Mouse (Mus musculus): ENCODE measurements around the gene Dcpp1. TPM values are rescaled to one million over a fixed set of nuclear protein-coding genes. Genes with fewer than 3 reads are reported as not detected.
A peak's percentile ranks its signal among the peaks of the same experiment; 100 is the strongest.
"Not testable (repeated sequence)": the region's sequence is repeated elsewhere in the genome, so short reads cannot be mapped to it uniquely, and the experiment has no call there.

Gene Dcpp1
- polyA plus RNA-seq, 1 experiment from 2014 or later, result not detected

- no peak overlapping the region for H3K9ac ChIP-seq
- ATAC-seq (ENCODE audit: low FRiP score), result no peak
- no peak overlapping the region for H3K4me3 ChIP-seq
- no peaks in the 10 kb centered on the region for H3K36me3 ChIP-seq
- H3K9me3 ChIP-seq (replicated peaks), result no peaks in the 10 kb centered on the region
- no peak overlapping the region for H3K4me2 ChIP-seq (replicated peaks)
- H3K27me3 ChIP-seq, result no peaks in the 10 kb centered on the region
- no peaks in the 10 kb centered on the region for H3K4me1 ChIP-seq
- no peak overlapping the region for H3K27ac ChIP-seq
- WGBS, result 80% methylated on average over 2 of the region's 2 CpGs
Observed at GRCm38 (mm10) chr17:23857913-23858312, 22.8 kb upstream of the Dcpp1 start.

- 88% methylated on average over 4 of the region's 4 CpGs for WGBS
- Histone ChIP-seq H3K27me3 (no peaks in the 10 kb centered on the region), H3K27ac (no peak overlapping the region), H3K4me3 (no peak overlapping the region), H3K9ac (no peak overlapping the region), H3K4me1 (no peaks in the 10 kb centered on the region), H3K36me3 (no peaks in the 10 kb centered on the region), H3K4me2 (replicated peaks) (no peak overlapping the region), H3K9me3 (replicated peaks) (no peaks in the 10 kb centered on the region)
- no peak for ATAC-seq (ENCODE audit: low FRiP score)
Observed at GRCm38 (mm10) chr17:23862926-23863325, 17.8 kb upstream of the Dcpp1 start.

- H3K4me1 ChIP-seq, result no peaks in the 10 kb centered on the region
- no peaks in the 10 kb centered on the region for H3K27me3 ChIP-seq
- no peaks in the 10 kb centered on the region for H3K9me3 ChIP-seq (replicated peaks)
- no peak within 1 kb of the TSS for H3K27ac ChIP-seq
- no peak within 1 kb of the TSS for H3K4me2 ChIP-seq (replicated peaks)
- no peak within 1 kb of the TSS for H3K4me3 ChIP-seq
- 87% methylated on average over 15 of the region's 15 CpGs for WGBS
- ATAC-seq (ENCODE audit: low FRiP score), result no peak
- H3K9ac ChIP-seq, result no peak within 1 kb of the TSS
- no peaks in the 10 kb centered on the region for H3K36me3 ChIP-seq
Observed at GRCm38 (mm10) chr17:23867756-23868155, 12.9 kb upstream of the Dcpp1 start, which contains the start of gene Prss21. TSS of gene Prss21 (plus strand) at chr17:23868056.

- H3K27me3 ChIP-seq, result no peaks in the 10 kb centered on the region
- no peaks in the 10 kb centered on the region for H3K36me3 ChIP-seq
- no peak overlapping the region for H3K27ac ChIP-seq
- no peak overlapping the region for H3K9ac ChIP-seq
- H3K4me1 ChIP-seq, result no peaks in the 10 kb centered on the region
- no peaks in the 10 kb centered on the region for H3K9me3 ChIP-seq (replicated peaks)
- 92% methylated on average over 11 of the region's 11 CpGs for WGBS
- H3K4me3 ChIP-seq, result no peak overlapping the region
- no peak for ATAC-seq (ENCODE audit: low FRiP score)
- H3K4me2 ChIP-seq (replicated peaks), result no peak overlapping the region
Observed at GRCm38 (mm10) chr17:23868513-23868912, 12.2 kb upstream of the Dcpp1 start.

GRCm38 (mm10) chr17:23873884-23874856 lies 6.5 kb upstream of the Dcpp1 start:
- Histone ChIP-seq H3K4me1 (no peaks in the 10 kb centered on the region), H3K27me3 (no peaks in the 10 kb centered on the region), H3K27ac (no peak overlapping the region), H3K4me3 (no peak overlapping the region), H3K4me2 (replicated peaks) (no peak overlapping the region), H3K9me3 (replicated peaks) (no peaks in the 10 kb centered on the region), H3K9ac (no peak overlapping the region), H3K36me3 (no peaks in the 10 kb centered on the region)
- ATAC-seq (ENCODE audit: low FRiP score), result no peak
- 47% methylated on average over 8 of the region's 8 CpGs for WGBS

GRCm38 (mm10) chr17:23876741-23877140 lies 3.9 kb upstream of the Dcpp1 start:
- no peaks in the 10 kb centered on the region for H3K4me1 ChIP-seq
- WGBS, result 69% methylated on average over 3 of the region's 3 CpGs
- H3K9me3 ChIP-seq (replicated peaks), result no peaks in the 10 kb centered on the region
- no peaks in the 10 kb centered on the region for H3K36me3 ChIP-seq
- no peak overlapping the region for H3K4me3 ChIP-seq
- ATAC-seq (ENCODE audit: low FRiP score), result no peak
- H3K4me2 ChIP-seq (replicated peaks), result no peak overlapping the region
- no peak overlapping the region for H3K9ac ChIP-seq
- H3K27ac ChIP-seq, result no peak overlapping the region
- H3K27me3 ChIP-seq, result no peaks in the 10 kb centered on the region

- Histone ChIP-seq H3K27ac (no peak overlapping the region), H3K27me3 (no peaks in the 10 kb centered on the region)
- ATAC-seq (ENCODE audit: low FRiP score), result no peak
Observed at GRCm38 (mm10) chr17:23877166-23877565, 3.5 kb upstream of the Dcpp1 start.

GRCm38 (mm10) chr17:23917158-23917557 lies 36.5 kb downstream of the Dcpp1 start, which contains the start of gene Dcpp3:
TSS of gene Dcpp3 (plus strand) at chr17:23917458.
- not testable (repeated sequence) for H3K4me3 ChIP-seq; H3K27ac ChIP-seq; H3K4me1 ChIP-seq; H3K4me2 ChIP-seq (replicated peaks); H3K9ac ChIP-seq; H3K36me3 ChIP-seq; H3K9me3 ChIP-seq (replicated peaks); ATAC-seq (ENCODE audit: low FRiP score); H3K27me3 ChIP-seq
- WGBS, result 75% methylated on average over 4 of the region's 4 CpGs

More at GRCm38 (mm10) chr17:23877166-23877565, 3.5 kb upstream of the Dcpp1 start:
- Histone ChIP-seq H3K4me1 (no peaks in the 10 kb centered on the region), H3K9ac (no peak overlapping the region), H3K36me3 (no peaks in the 10 kb centered on the region), H3K4me2 (replicated peaks) (no peak overlapping the region), H3K4me3 (no peak overlapping the region), H3K9me3 (replicated peaks) (no peaks in the 10 kb centered on the region)
- whole genome bisulfite sequencing, result 85% methylated on average over 2 of the region's 2 CpGs

- Histone ChIP-seq H3K4me3 (peak overlapping the region; percentile 54), H3K27ac (peak overlapping the region; percentile 95), H3K27me3 (no peaks in the 10 kb centered on the region), H3K4me1 (peaks cover 11% of the 10 kb centered on the region), H3K4me2 (replicated peaks) (peak overlapping the region; percentile 84), H3K9ac (peak overlapping the region; percentile 64), H3K9me3 (replicated peaks) (no peaks in the 10 kb centered on the region), H3K36me3 (no peaks in the 10 kb centered on the region)
- peak; percentile 97 for ATAC-seq (ENCODE audit: low FRiP score)
- under 1% methylated on average over 29 of the region's 29 CpGs for WGBS
Observed at GRCm38 (mm10) chr17:23924531-23925007, 43.9 kb downstream of the Dcpp1 start.

GRCm38 (mm10) chr17:23925090-23925493 lies 44.4 kb downstream of the Dcpp1 start:
- H3K9me3 ChIP-seq (replicated peaks), result no peaks in the 10 kb centered on the region
- peak overlapping the region; percentile 95 for H3K27ac ChIP-seq
- 0% methylated on average over 14 of the region's 14 CpGs for WGBS
- peak overlapping the region; percentile 54 for H3K4me3 ChIP-seq
- peaks cover 11% of the 10 kb centered on the region for H3K4me1 ChIP-seq
- ATAC-seq (ENCODE audit: low FRiP score), result peak; percentile 89
- H3K36me3 ChIP-seq, result no peaks in the 10 kb centered on the region
- H3K4me2 ChIP-seq (replicated peaks), result peak overlapping the region; percentile 84
- no peaks in the 10 kb centered on the region for H3K27me3 ChIP-seq
- peak overlapping the region; percentile 64 for H3K9ac ChIP-seq

GRCm38 (mm10) chr17:23931157-23931556 lies 50.5 kb downstream of the Dcpp1 start:
- no peak overlapping the region for H3K9ac ChIP-seq
- ATAC-seq (ENCODE audit: low FRiP score), result no peak
- no peaks in the 10 kb centered on the region for H3K27me3 ChIP-seq
- no peaks in the 10 kb centered on the region for H3K36me3 ChIP-seq
- 86% methylated on average over 5 of the region's 5 CpGs for WGBS
- H3K4me1 ChIP-seq, result no peaks in the 10 kb centered on the region
- no peak overlapping the region for H3K4me3 ChIP-seq
- no peaks in the 10 kb centered on the region for H3K9me3 ChIP-seq (replicated peaks)
- no peak overlapping the region for H3K27ac ChIP-seq
- no peak overlapping the region for H3K4me2 ChIP-seq (replicated peaks)
